Mouse (Mus musculus) heart, embryonic 14.5 days (tissue): ENCODE measurements at regions not wholly inside any gene's neighbourhood (a gene's known extent, or its start where the extent isn't known, plus 50 kb on each side); places are given as distances from the start of the nearest gene placed in this dataset.

Source experiments
- ATAC-seq: fragments of 200-750 bp; cut with Nextera tagmentation; 2 replicates; pipeline ENCODE4 v1.8.0; 2017; ENCODE audit warnings: low read depth, moderate TSS enrichment; ENCODE audit not compliant: insufficient number of reproducible peaks, insufficient read depth, low FRiP score
- H3K27ac ChIP-seq, 2 experiments: fragments of 200-500 bp in 1 of 2; fragments of 300-500 bp in 1 of 2; sonication (generic) in 1 of 2; replicated peaks in 1 of 2; 2 replicates each; pipeline ENCODE4 v1.5.1; 2012 to 2014; ENCODE audit warnings: low read depth in 2 of 2, low read length in 2 of 2, control low read depth in 1 of 2, mild to moderate bottlenecking in 1 of 2, mixed read lengths in 1 of 2; ENCODE audit not compliant: control insufficient read depth in 1 of 2, insufficient read depth in 1 of 2
- H3K27me3 ChIP-seq: fragments of 300-500 bp; sonication (generic); 2 replicates; pipeline ENCODE4 v1.6.1; 2014; ENCODE audit warnings: mild to moderate bottlenecking, low read length, control low read depth; ENCODE audit not compliant: control insufficient read depth, insufficient read depth
- H3K36me3 ChIP-seq: fragments of 300-500 bp; sonication (generic); 2 replicates; pipeline ENCODE4 v1.6.1; 2014; ENCODE audit warnings: mild to moderate bottlenecking, control low read depth, low read length, mixed read lengths; ENCODE audit not compliant: control insufficient read depth, insufficient read depth
- H3K4me1 ChIP-seq, 2 experiments: fragments of 200-500 bp in 1 of 2; fragments of 300-500 bp in 1 of 2; sonication (generic) in 1 of 2; 2 replicates each; pipeline ENCODE4 v1.6.1; 2012 to 2014; ENCODE audit warnings: low read length in 2 of 2, control low read depth in 1 of 2, mixed read lengths in 1 of 2; ENCODE audit not compliant: control insufficient read depth in 2 of 2, insufficient read depth in 2 of 2
- H3K4me2 ChIP-seq: fragments of 300-500 bp; sonication (generic); 2 replicates; pipeline ENCODE4 v1.6.1; 2014; ENCODE audit warnings: mild to moderate bottlenecking, low read length
- H3K4me3 ChIP-seq, 2 experiments: fragments of 200-500 bp in 1 of 2; fragments of 300-500 bp in 1 of 2; sonication (generic) in 1 of 2; 2 replicates each; pipeline ENCODE4 v1.5.1; 2012 to 2014; ENCODE audit warnings: low read length in 2 of 2, mild to moderate bottlenecking in 2 of 2, control low read depth in 1 of 2, low read depth in 1 of 2, moderate library complexity in 1 of 2; ENCODE audit not compliant: control insufficient read depth in 1 of 2, insufficient read depth in 1 of 2
- H3K9ac ChIP-seq: fragments of 300-500 bp; sonication (generic); 2 replicates; pipeline ENCODE4 v1.6.1; 2014; ENCODE audit warnings: mild to moderate bottlenecking, low read length
- H3K9me3 ChIP-seq: fragments of 300-500 bp; sonication (generic); 2 replicates; pipeline ENCODE4 v1.6.1; 2016; ENCODE audit warnings: low read length, control low read depth; ENCODE audit not compliant: control insufficient read depth
- WGBS: fragments of 180-500 bp; shearing (Covaris S2); extraction: QIAGEN DNeasy Blood & Tissue Kit; methylation state at CpG from one replicate; pipeline ENCODE4 v1.1.7; 2014; 5-methylcytosine and 5-hydroxymethylcytosine counted together

DNA sequence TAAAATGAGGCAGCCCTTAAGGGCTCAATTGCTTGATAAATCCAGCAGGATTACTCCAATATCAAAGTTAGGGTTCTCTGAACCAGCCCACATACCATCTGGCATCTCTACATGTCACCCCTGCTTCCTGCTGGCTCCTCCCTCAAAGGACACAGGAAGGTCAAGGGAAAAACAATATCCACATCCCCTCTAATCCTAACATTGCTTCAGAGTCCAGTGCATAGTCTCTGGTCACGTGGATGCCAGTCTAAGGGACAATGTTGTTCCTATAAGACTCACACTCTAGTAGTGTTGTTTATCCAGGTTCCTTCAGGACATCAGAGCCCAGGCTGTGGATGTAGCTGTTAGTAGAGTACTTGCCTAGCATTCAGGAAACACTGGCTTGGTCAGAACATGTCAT is 124.9 kb upstream of the Foxa2 start:
- Histone ChIP-seq H3K27me3 (no peaks in the 10 kb centered on the region), H3K27ac (peak overlapping the region; percentile 72 to 73; a peak in 3 of 4 replicates), H3K9me3 (no peaks in the 10 kb centered on the region), H3K4me2 (no peak overlapping the region), H3K4me3 (no peak overlapping the region), H3K9ac (no peak overlapping the region), H3K4me1 (peaks cover 5 to 12% of the 10 kb centered on the region in 2 experiments), H3K36me3 (no peaks in the 10 kb centered on the region)
- ATAC-seq, result peak; percentile 56
- 70% methylated on average over 1 of the region's 1 CpGs for WGBS

DNA sequence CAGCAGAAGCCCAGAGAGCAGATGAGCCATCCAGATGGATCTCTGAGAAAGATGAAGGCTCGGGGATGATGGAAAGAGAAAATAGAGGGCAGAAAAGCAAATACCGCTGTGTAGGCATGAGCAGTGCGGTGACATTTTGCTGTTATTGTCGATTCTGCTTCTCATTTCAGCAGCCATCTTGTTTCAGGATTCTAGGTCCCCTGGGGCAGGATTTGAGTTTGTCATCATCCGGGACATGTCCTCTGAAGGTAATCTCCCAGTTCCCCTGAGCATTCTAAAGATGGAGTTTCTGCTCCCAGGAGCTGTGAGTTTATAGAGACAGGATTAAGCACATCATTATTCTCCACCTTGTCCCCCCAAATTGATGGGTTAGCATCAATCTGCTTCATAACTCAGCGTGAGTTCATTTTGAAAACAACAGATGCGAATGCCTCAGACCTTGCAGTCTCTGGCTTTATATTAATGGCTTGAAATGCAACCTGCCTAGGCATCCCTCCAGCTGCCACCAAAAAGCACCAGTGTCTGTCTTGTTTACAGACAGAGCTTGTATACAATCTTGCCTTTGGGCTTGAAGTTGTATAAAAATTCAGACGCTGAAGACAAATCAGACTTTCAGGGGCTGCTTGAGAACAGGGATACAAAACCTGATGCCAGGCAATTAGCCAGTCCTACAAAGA is 128.6 kb upstream of the Foxa2 start:
- peaks cover 5 to 14% of the 10 kb centered on the region in 2 experiments for H3K4me1 ChIP-seq
- no peak for ATAC-seq

DNA sequence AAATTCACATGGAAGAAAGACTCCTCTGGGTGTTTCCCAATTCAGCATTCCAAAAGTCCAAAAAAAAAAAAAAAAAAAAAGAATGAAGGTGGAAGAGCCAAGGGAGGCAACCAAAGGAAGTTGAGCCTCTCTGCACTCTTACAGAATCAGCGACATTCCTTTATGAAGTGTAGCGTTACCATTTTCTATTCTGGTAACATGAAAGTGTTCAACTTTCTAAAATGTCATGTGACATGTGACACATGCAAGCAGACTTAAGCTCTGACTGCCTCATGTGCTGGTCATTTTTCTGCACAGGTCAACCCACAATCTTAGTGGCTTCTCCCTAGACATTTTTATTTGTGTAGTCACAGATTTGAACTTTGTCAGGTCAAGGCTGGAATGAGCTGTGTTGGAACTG is 133.5 kb upstream of the Foxa2 start:
- H3K27ac ChIP-seq, result no peak overlapping the region
- WGBS, result 33% methylated on average over 2 of the region's 2 CpGs
- no peak overlapping the region for H3K9ac ChIP-seq
- H3K36me3 ChIP-seq, result no peaks in the 10 kb centered on the region
- H3K4me1 ChIP-seq, result peaks cover 0 to 11% of the 10 kb centered on the region in 2 experiments; a peak in 3 of 4 replicates
- ATAC-seq, result no peak
- H3K4me3 ChIP-seq, result no peak overlapping the region
- H3K4me2 ChIP-seq, result no peak overlapping the region
- no peaks in the 10 kb centered on the region for H3K9me3 ChIP-seq
- H3K27me3 ChIP-seq, result no peaks in the 10 kb centered on the region

More for the DNA sequence above, 128.6 kb upstream of the Foxa2 start:
- WGBS, result 79% methylated on average over 8 of the region's 8 CpGs
- no peak overlapping the region for H3K27ac ChIP-seq
- H3K27me3 ChIP-seq, result no peaks in the 10 kb centered on the region
- no peak overlapping the region for H3K4me3 ChIP-seq
- no peaks in the 10 kb centered on the region for H3K9me3 ChIP-seq
- no peak overlapping the region for H3K4me2 ChIP-seq
- H3K36me3 ChIP-seq, result no peaks in the 10 kb centered on the region
- no peak overlapping the region for H3K9ac ChIP-seq

- ATAC-seq, result no peak
- H3K9me3 ChIP-seq, result no peaks in the 10 kb centered on the region
- no peak overlapping the region for H3K9ac ChIP-seq
- no peaks in the 10 kb centered on the region for H3K36me3 ChIP-seq
- 88% methylated on average over 2 of the region's 2 CpGs for WGBS
- peaks cover 3 to 11% of the 10 kb centered on the region in 2 experiments; a peak in 3 of 4 replicates for H3K4me1 ChIP-seq
- no peaks in the 10 kb centered on the region for H3K27me3 ChIP-seq
- H3K4me3 ChIP-seq, result no peak overlapping the region
- no peak overlapping the region for H3K27ac ChIP-seq
- no peak overlapping the region for H3K4me2 ChIP-seq
These were observed 134.7 kb upstream of the Foxa2 start for GRCm38 (mm10) chr2:148181518-148181917.

DNA sequence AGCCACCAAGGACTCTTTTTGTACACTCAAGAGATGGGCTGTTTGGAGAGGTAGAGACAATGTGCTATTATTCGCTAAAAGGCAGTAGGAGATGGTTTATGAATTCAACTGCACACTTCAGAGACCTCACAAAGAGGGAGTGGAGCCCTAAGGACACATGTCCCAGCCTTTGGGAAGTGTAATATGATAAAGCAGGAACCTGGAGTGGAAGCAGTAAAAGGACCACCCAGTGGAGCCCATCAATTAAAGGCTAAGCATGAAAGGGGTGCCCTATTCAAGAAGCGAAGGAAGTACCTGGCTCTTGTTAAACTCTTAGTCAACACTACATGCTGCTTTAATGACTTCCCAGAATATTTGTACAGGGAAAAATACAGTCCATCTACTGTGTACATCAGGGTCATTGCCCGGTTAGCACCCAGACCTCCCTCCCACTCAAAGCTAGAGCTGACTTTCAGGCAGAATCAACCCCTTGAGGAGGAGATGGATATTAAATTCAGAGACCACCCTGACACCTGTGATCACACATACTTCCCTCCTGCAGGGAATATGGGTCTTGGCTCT is 135.8 kb upstream of the Foxa2 start:
- no peaks in the 10 kb centered on the region for H3K9me3 ChIP-seq
- no peak overlapping the region for H3K9ac ChIP-seq
- WGBS, result 82% methylated on average over 3 of the region's 3 CpGs
- H3K4me3 ChIP-seq, result no peak overlapping the region
- no peaks in the 10 kb centered on the region for H3K27me3 ChIP-seq
- H3K4me1 ChIP-seq, result peaks cover 3 to 11% of the 10 kb centered on the region in 2 experiments; a peak in 3 of 4 replicates
- H3K27ac ChIP-seq, result no peak overlapping the region
- no peak overlapping the region for H3K4me2 ChIP-seq
- no peak for ATAC-seq
- no peaks in the 10 kb centered on the region for H3K36me3 ChIP-seq

DNA sequence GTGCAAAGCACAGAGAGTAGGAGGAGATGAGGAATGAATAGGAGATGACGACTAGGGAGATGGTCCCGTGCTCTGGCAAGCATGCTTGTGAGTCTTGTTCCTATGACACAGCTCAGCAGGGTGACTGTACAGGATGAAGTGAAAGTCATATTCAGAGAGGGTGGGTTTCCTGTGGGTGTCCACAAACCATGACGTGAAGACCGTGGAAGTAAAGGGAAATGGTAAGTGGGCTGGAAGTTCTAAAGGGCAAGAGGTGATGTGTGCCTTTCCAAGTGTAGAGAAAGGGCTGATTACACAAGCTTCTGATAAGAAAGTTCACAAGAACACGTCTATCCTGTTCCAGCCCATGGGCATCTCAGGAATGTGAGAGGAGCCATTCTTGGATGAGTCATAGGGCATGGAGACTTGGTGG is 138.0 kb upstream of the Foxa2 start:
- H3K4me3 ChIP-seq, result no peak overlapping the region
- ATAC-seq, result no peak
- no peaks in the 10 kb centered on the region for H3K27me3 ChIP-seq
- no peaks in the 10 kb centered on the region for H3K9me3 ChIP-seq
- no peak overlapping the region for H3K9ac ChIP-seq
- WGBS, result 31% methylated on average over 5 of the region's 5 CpGs
- peaks cover 6 to 23% of the 10 kb centered on the region in 2 experiments for H3K4me1 ChIP-seq
- H3K27ac ChIP-seq, result no peak overlapping the region
- no peaks in the 10 kb centered on the region for H3K36me3 ChIP-seq
- H3K4me2 ChIP-seq, result no peak overlapping the region

DNA sequence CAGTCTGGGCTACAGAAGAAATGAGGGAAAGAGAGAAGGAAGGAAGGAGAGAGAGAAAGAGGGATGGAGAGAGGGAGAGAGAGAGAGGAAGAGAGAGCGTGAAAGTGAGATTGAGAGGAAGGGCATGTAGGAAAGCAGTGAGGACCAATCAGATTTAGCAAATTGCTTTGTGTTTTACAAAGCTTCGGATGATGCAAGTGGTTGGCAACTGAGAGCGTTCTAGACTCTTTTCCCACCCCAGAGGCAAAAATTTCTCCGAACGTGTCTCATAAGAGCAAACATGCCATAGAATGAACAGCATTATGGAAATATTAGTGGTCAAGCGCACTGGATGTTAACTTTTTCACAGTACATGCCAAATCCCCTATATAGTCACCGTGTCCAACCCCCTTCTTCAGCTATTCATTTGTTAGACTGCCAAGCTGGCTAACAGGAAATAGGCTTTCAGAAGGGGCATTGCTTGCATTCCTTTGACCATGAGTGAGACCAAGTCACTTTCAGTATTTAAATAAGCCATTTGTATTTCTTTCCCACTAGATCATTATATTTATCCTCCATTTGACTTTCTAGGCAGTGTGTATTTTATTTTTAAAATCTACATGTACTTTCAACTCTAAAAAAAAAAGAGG is 139.7 kb upstream of the Foxa2 start:
- H3K9me3 ChIP-seq, result no peaks in the 10 kb centered on the region
- H3K4me3 ChIP-seq, result no peak overlapping the region
- H3K36me3 ChIP-seq, result no peaks in the 10 kb centered on the region
- 0 out of 2 replicates have a peak, but pooled peaks cover 5% of the 10 kb centered on the region for H3K27me3 ChIP-seq
- peaks cover 6 to 19% of the 10 kb centered on the region in 2 experiments for H3K4me1 ChIP-seq
- H3K9ac ChIP-seq, result no peak overlapping the region
- H3K27ac ChIP-seq, result no peak overlapping the region
- WGBS, result 76% methylated on average over 7 of the region's 7 CpGs
- no peak for ATAC-seq
- no peak overlapping the region for H3K4me2 ChIP-seq
